Mouse (Mus musculus) liver, postnatal 0 days (tissue): ENCODE measurements around the gene Vti1a.

Experiments used
- CTCF ChIP-seq: sonication (generic); IDR thresholded peaks from 2 replicates; pipeline ENCODE4 v1.5.1; 2016; ENCODE audit warnings: antibody characterized with exemption, low read depth
- EP300 ChIP-seq: IDR thresholded peaks from 2 replicates; pipeline ENCODE4 v1.6.1; 2016; ENCODE audit warnings: antibody characterized with exemption, low read depth, mild to moderate bottlenecking

GRCm38 (mm10) chr19:55560088-55560682 lies 244.1 kb downstream of the Vti1a start:
- TF ChIP-seq EP300 = no peak
- no peak for TF ChIP-seq CTCF
